Mouse (Mus musculus) midbrain, postnatal 0 days (tissue): ENCODE measurements around the gene Olfr1441. TPM values are rescaled to one million over a fixed set of nuclear protein-coding genes. Genes with fewer than 3 reads are reported as not detected.

Experiments used
- ATAC-seq: fragments of 200-750 bp; cut with Nextera tagmentation; 2 replicates; pipeline ENCODE4 v1.8.0; 2017; ENCODE audit warnings: moderate number of reproducible peaks, mild to moderate bottlenecking, moderate TSS enrichment, moderate library complexity; ENCODE audit not compliant: low FRiP score
- DNase-seq: peaks from one replicate; pipeline ENCODE4 v3.0.0-alpha.2; 2015; ENCODE audit warnings: low spot score
- H3K27ac ChIP-seq: fragments of 300-500 bp; sonication (generic); 2 replicates; pipeline ENCODE4 v1.5.1; 2014; ENCODE audit warnings: low read depth, mild to moderate bottlenecking, low read length, mixed read lengths
- H3K27me3 ChIP-seq: fragments of 300-500 bp; sonication (generic); 2 replicates; pipeline ENCODE4 v1.6.1; 2014; ENCODE audit warnings: low read length, control low read depth, mixed read lengths; ENCODE audit not compliant: insufficient read depth
- H3K36me3 ChIP-seq: fragments of 300-500 bp; sonication (generic); 2 replicates; pipeline ENCODE4 v1.6.1; 2014; ENCODE audit warnings: low read length, control low read depth, mixed read lengths; ENCODE audit not compliant: insufficient read depth
- H3K4me1 ChIP-seq: fragments of 300-500 bp; sonication (generic); 2 replicates; pipeline ENCODE4 v1.6.1; 2014; ENCODE audit warnings: mild to moderate bottlenecking, control low read depth, antibody characterized with exemption, low read length, mixed read lengths; ENCODE audit not compliant: insufficient read depth
- H3K4me2 ChIP-seq: fragments of 300-500 bp; sonication (generic); 2 replicates; pipeline ENCODE4 v1.6.1; 2014; ENCODE audit warnings: low read depth, mild to moderate bottlenecking, low read length, mixed read lengths; ENCODE audit not compliant: poor library complexity, severe bottlenecking
- H3K4me3 ChIP-seq: fragments of 300-500 bp; sonication (generic); 2 replicates; pipeline ENCODE4 v1.5.1; 2014; ENCODE audit warnings: low read depth, mild to moderate bottlenecking, low read length, moderate library complexity
- H3K9ac ChIP-seq: fragments of 300-500 bp; sonication (generic); replicated peaks from 2 replicates; pipeline ENCODE4 v1.6.1; 2014; ENCODE audit warnings: mild to moderate bottlenecking, low read length, moderate library complexity, mixed read lengths; ENCODE audit not compliant: poor library complexity, severe bottlenecking
- H3K9me3 ChIP-seq: fragments of 300-500 bp; sonication (generic); 2 replicates; pipeline ENCODE4 v1.6.1; 2016; ENCODE audit warnings: low read length, control low read depth
- CTCF ChIP-seq: IDR thresholded peaks from 2 replicates; pipeline ENCODE4 v1.5.1; 2016; ENCODE audit warnings: antibody characterized with exemption, mild to moderate bottlenecking
- whole genome bisulfite sequencing: fragments of 180-500 bp; shearing (Covaris S2); extraction: QIAGEN DNeasy Blood & Tissue Kit; methylation state at CpG from one replicate; pipeline ENCODE4 v1.1.7; 2014; 5-methylcytosine and 5-hydroxymethylcytosine counted together
- polyA plus RNA-seq: library from polyadenylated mRNA; unstranded; fragments of >200 nt; fragmentation: Nextera tagmentation; extraction: Ambion mirVana; gene quantifications from 2 replicates; pipeline ENCODE4 v1.2.1, GENCODE M21; 2015
- total RNA-seq: library from RNA; depleted of rRNA; stranded (reverse); fragments of >200 nt; gene quantifications from 2 replicates; pipeline ENCODE4 v1.2.3, GENCODE M21; 2014

Olfr1441 gene
- total and polyA plus RNA-seq, 2 experiments from 2014 or later: not detected

DNA sequence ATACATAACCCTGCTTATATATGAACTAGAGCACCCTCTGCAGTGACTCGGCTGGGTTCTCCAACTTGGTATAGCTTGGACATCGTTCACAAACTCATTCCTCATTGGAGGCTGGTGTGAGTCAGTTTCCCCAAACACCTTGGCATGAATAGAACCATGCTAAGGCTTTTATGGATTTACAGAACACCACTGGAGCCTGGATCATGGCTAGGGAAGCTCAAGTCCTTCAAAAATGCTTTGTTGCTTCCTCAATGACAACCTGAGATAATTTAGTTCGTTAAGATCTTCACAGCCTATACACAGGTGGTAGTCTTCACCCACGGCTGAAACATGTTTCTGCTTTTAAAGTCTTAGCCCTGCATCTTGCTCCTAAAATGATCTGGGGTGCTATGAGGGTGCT, 42.3 kb downstream of the Olfr1441 start:
- 87% methylated on average over 4 of the region's 4 CpGs for WGBS
- no peak for TF ChIP-seq CTCF
- Histone ChIP-seq H3K36me3 (no peaks in the 10 kb centered on the region), H3K4me3 (no peak overlapping the region), H3K9me3 (no peaks in the 10 kb centered on the region), H3K9ac (no peak overlapping the region), H3K27ac (no peak overlapping the region), H3K4me1 (no peaks in the 10 kb centered on the region), H3K27me3 (no peaks in the 10 kb centered on the region), H3K4me2 (no peak overlapping the region)
- ATAC-seq: no peak
- no peak for DNase-seq

DNA sequence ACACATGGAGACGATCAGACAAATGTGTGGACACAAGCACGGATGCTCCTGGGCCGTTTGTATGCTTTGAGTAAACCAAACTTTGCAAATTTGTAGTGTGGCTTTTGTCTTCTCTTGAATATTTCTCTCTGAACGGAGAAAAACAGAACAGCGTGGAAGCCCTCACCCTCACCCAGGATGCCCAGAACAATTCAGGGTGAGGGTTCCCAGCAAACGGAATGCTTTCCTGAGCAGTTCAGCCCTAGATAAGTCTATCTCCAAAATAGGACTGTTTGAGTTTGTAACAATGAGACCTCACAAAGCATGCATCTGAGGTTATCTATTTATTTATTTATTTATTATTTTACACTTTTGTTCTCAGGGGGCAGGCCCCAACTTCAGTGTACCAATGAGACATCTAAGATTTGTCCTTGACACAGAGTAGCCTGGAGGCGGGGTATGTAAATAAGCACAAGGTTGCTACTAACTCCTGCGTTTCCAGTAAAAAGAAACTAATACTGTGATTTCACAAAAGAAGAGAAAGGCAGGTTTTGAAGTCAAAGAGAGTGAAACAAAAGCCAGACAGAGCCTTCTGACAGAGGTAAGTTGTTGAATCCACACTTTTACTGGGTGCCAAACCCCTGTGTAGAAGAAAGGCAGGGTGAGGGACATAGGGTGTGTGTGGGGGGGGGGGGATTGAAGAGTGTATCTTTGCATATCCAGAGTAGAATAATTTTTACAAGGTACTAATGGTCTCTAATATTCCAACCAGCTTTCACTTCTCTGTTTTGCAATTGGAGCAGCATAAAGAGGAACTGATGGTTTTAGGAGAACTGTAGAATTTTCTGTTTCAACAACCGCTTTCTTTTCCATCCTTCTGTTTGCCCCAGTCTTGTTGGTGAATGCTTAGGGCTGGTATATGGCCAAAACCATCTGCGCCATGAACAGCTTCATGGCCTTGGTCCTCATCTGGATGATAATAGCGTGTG, 43.3 kb downstream of the Olfr1441 start, which contains the start of gene Mpeg1:
Mpeg1 (plus strand) TSS at position 498 of the 968 bp plus-strand sequence.
- Histone ChIP-seq H3K36me3 (no peaks in the 10 kb centered on the region), H3K9ac (no peak within 1 kb of the TSS), H3K4me2 (no peak within 1 kb of the TSS), H3K9me3 (no peaks in the 10 kb centered on the region), H3K27ac (no peak within 1 kb of the TSS), H3K4me1 (no peaks in the 10 kb centered on the region), H3K27me3 (no peaks in the 10 kb centered on the region), H3K4me3 (no peak within 1 kb of the TSS)
- no peak for TF ChIP-seq CTCF
- WGBS: 87% methylated on average over 11 of the region's 11 CpGs
- DNase-seq: no peak
- ATAC-seq: no peak

DNA sequence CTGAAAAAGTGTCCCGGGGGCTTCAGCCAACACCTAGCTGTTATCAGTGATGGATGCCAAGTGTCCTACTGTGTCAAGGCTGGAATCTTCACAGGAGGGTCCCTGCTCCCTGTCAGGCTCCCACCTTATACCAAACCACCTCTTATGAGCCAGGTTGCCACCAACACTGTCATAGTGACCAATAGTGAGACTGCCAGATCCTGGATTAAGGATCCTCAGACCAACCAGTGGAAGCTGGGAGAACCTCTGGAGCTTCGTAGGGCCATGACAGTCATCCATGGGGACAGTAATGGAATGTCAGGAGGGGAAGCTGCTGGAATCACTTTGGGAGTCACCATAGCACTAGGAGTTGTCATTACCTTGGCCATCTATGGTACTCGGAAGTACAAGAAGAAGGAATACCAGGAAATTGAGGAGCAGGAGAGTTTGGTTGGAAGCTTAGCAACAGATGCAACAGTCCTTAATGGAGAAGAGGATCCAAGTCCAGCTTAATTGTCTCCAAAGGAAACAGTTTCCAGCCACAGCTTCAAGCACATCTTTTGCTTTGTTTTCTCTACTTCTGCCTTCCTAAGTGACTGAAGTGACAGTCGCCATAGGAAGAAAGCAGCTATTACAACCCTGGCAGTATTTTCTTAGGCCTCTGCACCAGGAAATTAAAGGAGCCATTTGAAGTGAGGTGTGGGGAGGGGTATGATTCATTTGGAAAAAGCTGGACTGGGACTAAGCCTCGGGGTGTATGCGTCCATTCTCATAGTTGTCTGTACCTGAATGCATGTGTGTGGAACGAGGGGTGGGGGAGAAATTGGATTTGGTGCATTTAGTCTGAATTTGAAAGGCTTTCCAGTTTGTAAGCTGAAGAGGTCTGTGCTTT, 45.9 kb downstream of the Olfr1441 start:
- Histone ChIP-seq H3K4me2 (no peak overlapping the region), H3K9ac (no peak overlapping the region), H3K4me1 (no peaks in the 10 kb centered on the region), H3K4me3 (no peak overlapping the region), H3K27ac (no peak overlapping the region), H3K9me3 (no peaks in the 10 kb centered on the region), H3K36me3 (0 out of 2 replicates have a peak, but pooled peaks cover 2% of the 10 kb centered on the region), H3K27me3 (no peaks in the 10 kb centered on the region)
- no peak for TF ChIP-seq CTCF
- WGBS: 57% methylated on average over 7 of the region's 7 CpGs
- DNase-seq (no peak), ATAC-seq (no peak)

DNA sequence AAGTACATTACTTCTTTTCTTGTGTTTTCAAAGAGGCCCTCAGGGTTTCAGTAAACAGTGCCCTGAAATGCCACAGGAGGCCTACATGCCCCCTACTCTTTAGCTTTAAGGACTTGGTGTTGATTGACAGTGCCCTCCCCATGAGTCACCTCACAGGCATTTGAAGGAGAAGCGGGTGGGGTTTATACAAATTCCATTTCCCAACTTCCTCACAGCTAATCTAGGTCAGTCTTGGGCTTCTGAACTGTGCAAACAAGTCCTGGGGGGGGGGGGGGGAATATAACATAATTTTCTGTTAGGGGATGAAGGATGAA, 46.4 kb downstream of the Olfr1441 start:
- whole genome bisulfite sequencing: 17% methylated on average over 1 of the region's 1 CpGs
- H3K9me3 ChIP-seq: no peaks in the 10 kb centered on the region

DNA sequence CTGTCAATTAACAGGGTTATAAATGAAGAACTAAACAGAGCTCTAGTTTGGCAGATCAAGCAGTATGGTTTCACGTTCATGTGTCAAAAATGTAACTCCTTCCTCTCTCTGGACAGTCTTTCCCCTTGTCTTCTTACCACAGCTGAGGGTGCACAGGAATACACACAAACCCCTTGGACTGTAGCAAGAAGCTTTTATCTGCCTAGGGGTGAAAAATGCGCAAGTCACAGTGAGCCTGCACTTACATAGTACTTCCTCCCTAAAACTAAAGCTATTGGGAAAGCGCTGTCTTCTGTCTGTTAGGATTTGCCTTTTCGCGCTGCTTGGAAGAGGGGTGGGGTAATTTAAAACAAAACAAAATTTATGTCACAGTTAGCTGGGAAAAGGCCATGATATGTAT, 46.9 kb downstream of the Olfr1441 start:
- no peaks in the 10 kb centered on the region for H3K4me1 ChIP-seq
- H3K27ac ChIP-seq: no peak overlapping the region
- H3K4me3 ChIP-seq: no peak overlapping the region
- H3K4me2 ChIP-seq: no peak overlapping the region
- DNase-seq: no peak
- 81% methylated on average over 5 of the region's 5 CpGs for WGBS
- ATAC-seq: no peak
- H3K27me3 ChIP-seq: no peaks in the 10 kb centered on the region
- no peak overlapping the region for H3K9ac ChIP-seq
- H3K9me3 ChIP-seq: no peaks in the 10 kb centered on the region
- TF ChIP-seq CTCF: no peak
- peaks cover 12% of the 10 kb centered on the region for H3K36me3 ChIP-seq

More for the DNA sequence above, 46.4 kb downstream of the Olfr1441 start:
- no peak for DNase-seq
- no peak for TF ChIP-seq CTCF
- no peak for ATAC-seq
- H3K36me3 ChIP-seq: peaks cover 8% of the 10 kb centered on the region
- no peak overlapping the region for H3K9ac ChIP-seq
- no peak overlapping the region for H3K4me2 ChIP-seq
- H3K4me3 ChIP-seq: no peak overlapping the region
- no peaks in the 10 kb centered on the region for H3K27me3 ChIP-seq
- H3K4me1 ChIP-seq: no peaks in the 10 kb centered on the region
- H3K27ac ChIP-seq: no peak overlapping the region
